Mouse (Mus musculus) right cerebral cortex, postnatal 36 days (tissue): ENCODE results near the gene Plrg1.

Experiments
- DNase-seq, 2 experiments: peaks; one replicate each; pipeline ENCODE4 v3.0.0; 2022; ENCODE audit warnings: low spot score in 2 of 2, mixed read lengths in 1 of 2

Plrg1 gene

DNA sequence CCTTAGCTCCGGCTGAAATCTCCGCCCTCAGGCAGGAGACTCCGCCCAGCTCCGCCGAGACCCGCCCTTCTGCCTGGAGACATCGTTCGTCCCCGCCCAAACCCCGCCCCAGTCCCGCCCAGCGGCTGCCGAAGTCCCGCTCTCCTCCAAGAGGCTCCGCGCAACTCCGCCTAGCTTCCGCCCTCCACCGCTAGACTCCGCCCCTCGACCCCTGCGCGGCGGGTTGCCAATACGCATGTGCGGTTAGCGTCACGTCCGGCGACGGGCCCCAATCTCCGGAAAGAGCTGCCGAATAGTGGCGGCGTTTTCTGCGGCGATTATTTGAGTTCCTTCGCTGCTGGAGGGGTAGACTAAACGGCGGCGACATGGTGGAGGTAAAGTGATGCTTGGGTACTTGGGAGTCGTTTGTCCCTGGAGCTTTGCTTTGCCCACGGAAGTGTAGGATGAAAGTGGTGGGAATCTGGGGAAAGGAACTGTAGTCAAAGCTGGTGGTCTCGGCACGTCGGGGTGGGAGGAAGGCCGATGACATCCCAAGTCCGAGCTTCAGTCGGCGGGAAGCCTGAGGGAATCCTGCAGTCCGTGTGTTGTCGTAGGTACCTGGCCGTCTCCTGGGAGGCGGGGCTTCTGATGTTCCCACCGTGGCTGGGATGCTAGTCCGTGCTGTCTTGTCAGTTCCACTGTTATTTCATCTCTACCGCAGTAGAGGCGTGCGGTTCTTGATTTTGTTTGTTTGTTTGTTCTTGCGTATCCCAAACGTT is at the start of gene Plrg1:
Gene Plrg1, plus strand, starts transcription at position 242 of the 758 bp plus-strand sequence.
- DNase-seq, result peak; percentile 95

DNA sequence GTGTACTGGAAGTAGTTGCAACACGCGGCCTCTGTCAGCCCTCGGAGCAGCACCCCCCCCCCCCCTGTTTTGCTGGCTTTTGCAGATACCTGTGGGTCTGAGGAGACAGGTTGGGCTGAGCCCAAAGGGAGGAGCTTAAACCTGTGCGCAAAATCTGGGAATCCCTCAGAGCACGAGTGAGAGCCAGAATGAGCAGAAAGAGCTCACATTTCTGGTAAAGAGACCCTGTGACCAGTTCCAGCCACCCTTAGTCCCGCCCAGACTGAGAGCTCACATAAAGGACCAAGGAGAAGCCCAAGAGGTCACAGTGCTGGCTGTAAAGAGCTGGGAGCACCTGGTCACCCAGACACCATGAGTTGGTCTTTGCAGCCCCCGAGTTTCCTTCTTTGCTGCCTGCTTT is 47.8 kb upstream of the Plrg1 start, which contains the start of gene Fgg:
Gene Fgg, plus strand, starts transcription at position 168 of the 400 bp plus-strand sequence.
- no peak for DNase-seq

DNA sequence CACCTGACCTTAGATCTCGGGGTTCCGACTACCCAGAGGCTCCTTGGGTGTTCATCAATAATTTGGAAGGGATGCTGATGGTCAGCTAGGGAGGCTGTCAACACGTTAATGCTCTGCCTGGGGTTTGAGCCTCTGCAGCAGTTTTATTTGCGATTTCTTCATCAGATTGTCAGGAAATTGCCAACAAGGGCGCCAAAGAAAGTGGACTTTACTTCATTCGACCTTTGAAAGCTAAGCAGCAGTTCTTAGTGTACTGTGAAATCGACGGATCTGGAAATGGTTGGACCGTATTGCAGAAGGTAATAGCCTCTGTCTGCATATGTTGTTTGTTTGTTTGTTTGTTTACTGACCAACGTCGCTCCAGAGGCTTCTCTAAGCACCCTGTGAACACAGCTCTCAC is 45.0 kb upstream of the Plrg1 start:
- no peak for DNase-seq

DNA sequence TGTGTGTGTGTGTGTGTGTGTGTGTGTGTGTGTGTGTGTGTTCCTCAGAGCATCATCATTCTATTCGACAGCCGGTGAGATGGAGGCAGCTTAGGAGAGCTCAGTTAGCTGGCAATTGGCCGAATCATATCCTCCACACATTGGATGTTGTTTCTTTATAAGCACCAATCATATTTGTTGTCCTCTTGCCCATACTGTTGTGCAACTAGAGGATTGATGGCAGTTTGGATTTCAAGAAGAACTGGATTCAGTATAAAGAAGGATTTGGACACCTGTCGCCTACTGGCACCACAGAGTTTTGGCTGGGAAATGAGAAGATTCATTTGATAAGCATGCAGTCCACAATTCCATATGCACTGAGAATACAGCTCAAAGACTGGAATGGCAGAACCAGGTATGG is 44.2 kb upstream of the Plrg1 start:
- DNase-seq, result no peak

DNA sequence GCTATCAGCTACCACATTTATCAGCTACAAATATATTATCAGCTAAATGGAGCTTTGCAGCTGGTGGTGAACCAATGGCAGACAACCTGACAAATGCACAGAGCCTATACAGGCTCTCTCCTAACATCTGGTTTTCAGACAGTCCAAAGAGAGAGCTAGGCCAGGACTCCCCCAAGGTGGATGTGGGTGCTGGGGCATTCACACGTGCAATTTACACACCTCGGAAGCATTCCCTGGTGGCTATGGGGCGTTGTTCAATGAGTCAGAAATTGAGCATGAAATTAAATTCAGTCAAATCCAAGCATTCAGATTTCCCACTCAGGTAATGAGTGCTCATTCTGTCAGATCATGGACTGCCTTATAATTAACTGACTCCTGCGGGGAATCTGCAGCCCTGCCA is 43.8 kb upstream of the Plrg1 start:
- no peak for DNase-seq

DNA sequence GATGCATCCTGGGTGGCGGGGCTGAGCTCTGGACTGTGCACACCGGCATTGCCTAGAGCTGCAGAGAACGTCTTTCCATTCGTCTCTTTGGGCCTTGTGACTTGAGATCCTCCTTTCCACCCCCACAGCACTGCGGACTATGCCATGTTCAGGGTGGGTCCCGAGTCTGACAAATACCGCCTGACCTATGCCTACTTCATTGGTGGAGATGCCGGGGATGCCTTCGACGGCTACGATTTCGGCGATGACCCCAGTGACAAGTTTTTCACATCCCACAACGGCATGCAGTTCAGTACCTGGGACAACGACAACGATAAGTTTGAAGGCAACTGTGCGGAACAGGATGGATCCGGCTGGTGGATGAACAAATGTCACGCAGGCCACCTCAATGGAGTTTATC is 42.7 kb upstream of the Plrg1 start:
- DNase-seq, result no peak

DNA sequence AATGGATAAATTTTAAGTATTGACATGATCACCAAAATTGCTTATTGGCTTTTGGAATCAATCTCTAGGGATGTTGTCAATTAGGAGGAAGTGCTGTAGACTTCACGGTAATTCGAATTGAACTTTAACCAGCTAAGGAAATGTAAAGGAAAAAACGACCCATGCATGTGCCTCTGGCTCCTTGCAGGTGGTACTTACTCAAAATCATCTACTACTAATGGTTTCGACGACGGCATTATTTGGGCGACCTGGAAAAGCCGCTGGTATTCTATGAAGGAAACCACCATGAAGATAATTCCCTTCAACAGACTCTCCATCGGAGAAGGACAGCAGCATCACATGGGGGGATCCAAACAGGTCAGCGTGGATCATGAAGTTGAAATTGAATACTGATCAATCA is 41.4 kb upstream of the Plrg1 start:
- DNase-seq, result no peak

DNA sequence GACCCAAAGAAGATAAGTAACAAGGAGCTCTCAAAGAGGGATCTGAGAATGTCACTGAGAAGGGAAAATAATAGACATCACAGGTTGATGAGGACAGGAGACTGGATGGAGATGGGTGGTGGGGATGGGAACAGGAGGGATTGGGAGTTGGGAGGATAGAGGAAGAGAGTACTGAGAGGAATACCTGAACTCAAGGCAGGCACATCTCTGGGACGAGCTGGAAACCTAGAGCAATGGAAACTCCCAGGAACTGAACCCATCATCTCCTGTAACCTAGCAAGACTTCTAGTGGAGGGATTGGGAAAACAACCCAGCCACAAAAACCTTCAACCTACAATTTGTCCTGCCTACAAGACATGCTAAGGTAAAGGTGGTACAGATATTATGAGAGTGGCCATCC is 39.1 kb upstream of the Plrg1 start:
- DNase-seq, result no peak

DNA sequence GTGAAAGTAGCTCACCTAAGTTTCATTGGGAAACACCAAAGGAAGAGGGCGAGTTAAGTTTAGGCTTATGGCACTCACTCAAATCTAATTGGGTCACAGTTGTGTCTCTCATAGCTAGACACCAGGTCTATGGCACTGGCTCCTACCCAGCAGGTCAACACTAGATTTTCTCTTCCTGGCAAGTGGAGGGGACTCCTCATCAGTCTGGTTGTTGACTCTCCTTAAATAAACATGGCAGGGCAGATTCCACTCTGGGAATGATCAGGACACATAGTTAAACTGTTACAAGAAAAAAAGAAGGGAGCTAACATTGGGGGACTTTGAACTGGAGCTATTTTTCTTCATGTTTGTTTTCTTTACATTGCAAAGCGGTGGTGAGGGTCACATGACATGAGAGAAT is 34.9 kb upstream of the Plrg1 start:
- no peak for DNase-seq

DNA sequence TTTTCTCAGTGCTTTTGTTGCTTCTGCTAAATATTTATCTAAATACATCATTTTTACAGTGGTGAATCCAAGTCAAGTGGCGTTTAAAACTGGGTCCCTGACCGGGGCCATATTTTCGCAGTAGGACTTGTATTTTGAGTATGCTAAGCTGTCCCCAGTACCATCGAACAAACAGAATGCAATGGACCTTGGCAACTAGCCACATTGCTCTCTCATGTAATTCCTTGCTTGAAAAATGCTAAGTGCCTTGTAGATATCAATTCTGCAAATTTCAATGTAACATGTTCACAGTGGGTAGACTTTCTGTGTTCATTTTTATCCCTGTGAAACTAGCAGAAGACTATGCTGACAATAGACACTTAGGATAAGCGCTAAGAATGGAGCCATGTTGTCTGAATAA is 34.1 kb upstream of the Plrg1 start:
- DNase-seq, result no peak

DNA sequence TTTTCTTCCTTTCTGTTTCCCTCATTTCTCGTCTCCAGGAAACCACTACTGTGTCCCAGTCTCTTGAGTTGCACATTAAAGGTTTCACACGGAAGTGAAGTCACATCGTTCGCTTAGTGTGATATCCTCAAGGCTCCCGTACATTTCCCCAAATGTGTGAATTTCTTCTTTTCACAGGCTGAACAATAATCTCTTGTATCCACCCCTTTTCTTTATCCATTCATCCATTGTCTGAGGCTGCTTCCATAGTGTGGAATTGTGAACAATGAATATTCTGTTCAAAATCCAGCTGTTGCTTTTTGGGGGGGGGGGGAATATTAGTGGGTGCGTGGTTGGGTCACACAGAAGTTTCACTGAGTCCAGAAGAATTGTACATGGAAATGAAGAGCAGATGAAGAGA is 30.3 kb upstream of the Plrg1 start:
- no peak for DNase-seq

DNA sequence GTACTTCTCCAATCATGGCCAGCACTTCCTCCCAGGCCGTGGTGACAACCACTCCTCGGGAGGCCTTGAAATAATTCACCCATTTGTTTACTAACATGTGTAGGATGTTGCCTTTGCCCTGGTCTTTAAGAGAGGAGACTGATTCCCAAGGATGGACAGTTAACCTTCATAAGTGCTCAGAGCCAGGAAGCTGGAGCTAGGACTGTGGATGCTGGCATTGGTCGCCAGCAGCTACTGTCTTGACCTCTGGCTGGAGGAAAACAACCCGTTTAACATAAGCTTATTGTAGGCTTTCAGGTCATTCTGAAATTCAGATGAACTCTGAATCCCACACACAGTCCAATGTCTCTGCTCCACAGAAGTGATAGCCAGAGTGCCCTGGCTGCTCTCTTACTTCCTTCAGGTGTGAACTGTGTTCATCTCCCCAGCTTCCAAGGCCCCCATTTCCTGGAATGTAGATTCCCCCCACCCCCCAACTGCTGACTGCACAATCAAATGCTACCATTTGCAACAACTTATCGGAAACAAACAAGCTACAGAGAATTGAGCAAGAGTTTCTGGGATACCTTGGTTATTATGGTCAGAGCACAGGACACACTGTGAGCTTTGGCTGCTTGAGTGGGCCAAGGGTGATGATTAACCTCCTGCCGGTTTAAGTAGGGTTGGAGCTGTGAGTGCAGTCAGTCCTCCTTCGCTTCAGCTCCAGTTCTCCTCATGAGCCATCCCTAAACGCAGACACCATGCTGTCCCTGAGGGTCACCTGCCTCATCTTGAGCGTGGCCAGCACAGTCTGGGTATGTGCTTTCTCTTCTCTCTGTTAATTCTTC is 29.6 kb upstream of the Plrg1 start, which contains the start of gene Fga:
Gene Fga, plus strand, starts transcription at position 602 of the 827 bp plus-strand sequence.
- DNase-seq, result no peak

DNA sequence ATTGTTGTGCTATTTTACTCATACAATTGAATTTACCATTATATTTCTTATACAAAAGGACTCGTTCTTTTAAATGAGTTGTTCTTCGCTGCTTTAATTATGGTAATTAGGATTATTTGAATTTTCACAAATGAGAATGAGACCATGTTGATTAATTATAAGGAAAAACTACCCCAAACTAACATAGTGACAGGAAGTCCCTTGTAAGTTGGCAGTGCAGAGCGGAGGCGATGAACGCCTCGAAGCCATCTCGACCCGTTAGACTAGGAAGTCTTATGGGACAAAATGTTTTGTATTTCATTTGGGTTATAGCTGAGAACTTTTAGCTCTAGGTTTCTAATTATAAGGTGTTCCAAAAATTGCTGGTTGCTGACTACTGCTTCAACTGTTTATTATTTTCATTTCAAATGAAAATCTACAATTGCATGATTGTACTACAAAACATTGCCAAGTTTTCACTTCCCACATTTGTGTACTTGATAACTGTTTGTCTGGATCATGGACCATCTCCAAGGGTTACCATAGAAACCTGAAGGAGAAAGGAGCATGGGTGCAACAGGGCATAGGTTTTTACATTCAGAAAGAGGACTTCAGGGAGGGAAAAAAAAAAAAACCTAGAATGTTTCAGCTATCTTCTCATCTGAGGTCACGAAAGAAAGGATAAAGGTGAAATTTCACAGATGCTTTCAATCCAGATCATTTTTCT is 27.6 kb upstream of the Plrg1 start:
- no peak for DNase-seq

DNA sequence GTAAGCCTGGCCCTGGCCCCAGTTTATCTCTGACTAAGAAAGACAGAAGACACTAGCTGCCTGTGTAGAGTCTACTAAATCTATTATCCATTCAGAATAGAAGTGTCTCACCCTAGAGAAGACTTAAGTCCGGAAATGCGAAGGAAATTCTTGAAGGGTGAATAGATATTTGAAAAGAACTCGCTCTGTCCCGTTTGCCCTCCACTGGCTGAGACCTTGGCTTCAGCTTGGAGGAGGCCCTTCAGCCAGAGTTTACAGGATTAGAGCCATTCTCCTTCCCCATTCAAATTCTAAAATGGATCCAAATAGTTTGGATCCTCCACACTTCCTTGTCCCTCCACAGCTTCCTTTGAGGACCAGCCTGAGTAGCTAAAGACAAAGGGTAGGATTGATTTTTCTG is 25.0 kb upstream of the Plrg1 start:
- DNase-seq, result no peak

DNA sequence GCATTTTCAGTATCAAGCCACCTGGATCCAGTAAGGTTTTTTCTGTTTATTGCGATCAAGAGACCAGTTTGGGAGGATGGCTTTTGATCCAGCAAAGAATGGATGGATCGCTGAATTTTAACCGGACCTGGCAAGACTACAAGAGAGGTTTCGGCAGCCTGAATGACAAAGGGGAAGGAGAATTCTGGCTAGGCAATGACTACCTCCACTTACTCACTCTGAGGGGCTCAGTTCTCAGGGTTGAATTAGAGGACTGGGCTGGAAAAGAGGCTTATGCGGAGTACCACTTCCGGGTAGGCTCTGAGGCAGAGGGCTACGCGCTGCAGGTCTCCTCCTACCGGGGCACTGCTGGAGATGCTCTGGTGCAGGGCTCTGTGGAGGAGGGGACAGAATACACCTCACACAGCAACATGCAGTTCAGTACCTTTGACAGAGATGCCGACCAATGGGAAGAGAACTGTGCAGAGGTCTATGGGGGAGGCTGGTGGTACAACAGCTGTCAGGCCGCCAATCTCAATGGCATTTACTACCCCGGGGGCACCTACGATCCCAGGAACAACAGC is 22.5 kb upstream of the Plrg1 start:
- no peak for DNase-seq

DNA sequence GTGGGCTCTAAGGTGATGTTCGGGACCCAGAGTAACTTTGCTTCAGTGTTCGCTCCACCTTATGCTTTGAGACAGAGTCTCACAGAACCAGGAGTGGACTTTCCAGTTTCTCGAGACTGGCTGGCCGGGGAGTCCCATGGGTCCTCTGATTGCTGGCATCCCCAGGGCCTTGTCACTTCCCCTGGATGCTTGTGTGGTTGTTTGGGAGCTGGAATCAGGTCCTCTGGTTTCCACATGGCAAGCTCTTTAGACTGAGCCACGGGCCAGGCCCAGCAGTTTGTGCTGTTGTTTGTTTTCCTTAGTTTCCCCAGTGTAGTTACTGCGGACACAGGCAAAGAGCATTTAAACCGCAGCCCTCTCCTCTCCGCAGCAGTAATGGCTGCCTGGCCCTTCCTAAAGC is 21.5 kb upstream of the Plrg1 start:
- no peak for DNase-seq

DNA sequence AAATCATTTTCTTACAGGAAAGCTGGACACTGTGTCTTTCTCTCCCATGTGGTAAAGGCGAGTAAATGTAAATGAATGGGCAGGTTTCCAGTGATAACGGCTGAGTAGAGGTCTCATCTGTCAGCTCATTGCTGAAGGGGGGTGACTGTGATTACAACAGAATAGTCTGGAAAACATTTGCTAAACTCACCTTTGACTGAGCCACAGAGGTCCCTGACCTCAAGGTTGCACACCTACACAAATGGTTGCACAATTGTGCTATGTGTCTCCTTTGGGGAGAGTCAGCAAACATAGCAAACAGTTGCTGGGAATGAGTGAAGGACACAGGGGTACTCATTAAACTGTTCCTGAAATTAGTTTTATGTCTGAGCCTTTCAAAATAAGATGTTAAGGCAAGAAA is 16.5 kb upstream of the Plrg1 start:
- DNase-seq, result no peak

DNA sequence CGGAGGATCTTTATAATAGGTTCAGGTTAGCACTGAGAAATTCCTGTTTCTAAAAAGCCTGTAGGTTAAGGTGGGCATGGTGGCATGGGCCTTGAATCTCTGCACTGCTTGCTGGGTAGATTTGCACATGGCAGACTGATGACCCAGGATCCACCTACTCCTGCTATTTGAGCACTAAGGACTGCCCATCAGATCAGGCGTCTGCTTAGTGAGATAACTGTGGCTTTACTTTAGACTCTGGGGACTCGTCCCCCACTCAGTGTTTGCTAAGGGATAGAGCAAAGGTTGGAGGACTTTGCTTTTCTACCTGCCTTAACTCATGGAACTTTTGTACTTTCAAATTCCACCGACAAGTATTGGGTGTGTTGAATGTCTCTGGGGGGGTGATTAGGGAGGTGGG is 15.7 kb upstream of the Plrg1 start:
- DNase-seq, result no peak

DNA sequence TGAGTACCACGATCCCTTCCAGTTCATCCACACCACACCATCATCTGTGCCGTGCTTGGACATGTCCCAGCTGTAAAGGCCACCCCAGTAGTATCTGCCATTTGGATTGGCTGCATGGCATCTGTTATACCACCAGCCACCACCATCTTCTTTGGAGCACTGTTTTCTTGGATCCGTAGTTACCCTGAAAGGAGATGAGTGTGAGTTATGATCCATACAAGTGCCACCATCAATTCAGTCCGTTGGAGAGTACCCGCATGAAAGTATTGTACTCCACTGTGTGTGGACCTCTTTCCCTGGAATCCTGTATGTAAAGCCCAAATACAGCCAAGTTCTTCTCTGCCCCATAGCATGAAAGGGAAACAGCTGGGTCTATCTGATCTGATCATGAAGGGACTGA is 12.9 kb upstream of the Plrg1 start:
- DNase-seq, result no peak

DNA sequence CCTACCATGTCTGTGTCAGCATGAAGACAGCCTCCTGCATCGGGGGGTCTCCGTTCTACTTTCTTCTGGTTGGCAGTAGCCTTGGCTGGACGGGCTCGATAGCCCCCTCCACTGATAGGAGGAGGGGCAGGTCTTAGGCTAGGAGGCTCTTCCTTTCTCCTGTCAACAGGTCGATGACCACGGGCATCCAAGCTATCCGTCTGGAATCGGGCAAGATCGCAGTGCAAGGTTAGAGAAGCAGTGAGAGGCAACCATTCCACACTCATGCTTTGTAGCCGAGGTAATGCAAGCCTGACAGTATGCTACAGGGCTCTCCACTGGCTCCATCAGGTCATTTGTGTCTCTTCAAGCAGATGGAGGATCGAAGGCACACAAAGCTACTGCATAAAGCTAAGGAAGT is 8.7 kb upstream of the Plrg1 start:
- DNase-seq, result no peak

DNA sequence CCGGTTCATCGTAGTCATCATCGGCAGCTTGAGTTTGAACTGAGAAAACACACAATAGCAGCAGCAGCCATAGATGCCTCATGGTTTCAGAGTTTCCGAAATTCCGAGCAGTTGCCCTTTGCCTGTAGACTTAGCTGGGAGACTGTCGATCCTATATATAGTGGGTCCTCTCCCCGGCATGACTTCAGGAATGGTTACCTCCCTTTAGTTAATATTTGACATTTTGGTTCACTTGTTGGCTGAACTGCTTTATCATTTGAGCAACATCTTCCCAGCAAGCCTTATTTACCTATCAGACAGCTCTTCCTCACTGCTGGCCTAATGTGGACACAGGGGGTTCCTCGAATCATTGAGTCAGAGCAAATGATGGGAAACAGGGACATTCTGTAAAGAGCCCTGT is 5.6 kb upstream of the Plrg1 start, which contains the start of gene Fgb:
Gene Fgb, minus strand, starts transcription at position 184 of the 400 bp plus-strand sequence.
- DNase-seq, result no peak

DNA sequence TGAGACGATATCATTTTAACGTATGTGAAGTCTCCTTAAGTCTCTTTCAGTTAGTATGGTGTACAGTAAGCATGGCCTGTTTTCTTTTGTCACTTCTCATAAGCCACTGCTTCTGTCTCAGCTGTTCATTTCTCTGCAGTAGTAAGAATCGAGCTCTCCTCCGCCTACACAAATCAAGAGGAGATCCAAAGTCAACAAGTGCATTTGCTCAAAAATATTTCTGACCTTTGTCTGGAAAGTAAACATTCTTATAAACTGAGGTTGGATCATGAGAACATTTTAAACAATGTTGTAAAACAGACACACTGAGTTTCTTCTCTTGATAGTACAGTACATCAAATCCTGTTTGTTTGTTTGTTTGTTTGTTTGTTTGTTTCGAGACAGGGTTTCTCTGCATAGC is 4.7 kb upstream of the Plrg1 start:
- DNase-seq, result no peak
